Mouse (Mus musculus): ENCODE data around the gene Gm11444.

The Gm11444 gene

GRCm38 (mm10) chr11:85864363-85864762 is 14.2 kb upstream of the Gm11444 start:
- DNase-seq (ENCODE audit: extremely low spot score, low read depth, low spot score), result no peak

GRCm38 (mm10) chr11:85857997-85858698 is 8.0 kb upstream of the Gm11444 start:
- DNase-seq (ENCODE audit: extremely low spot score, low read depth, low spot score), result no peak

DNA sequence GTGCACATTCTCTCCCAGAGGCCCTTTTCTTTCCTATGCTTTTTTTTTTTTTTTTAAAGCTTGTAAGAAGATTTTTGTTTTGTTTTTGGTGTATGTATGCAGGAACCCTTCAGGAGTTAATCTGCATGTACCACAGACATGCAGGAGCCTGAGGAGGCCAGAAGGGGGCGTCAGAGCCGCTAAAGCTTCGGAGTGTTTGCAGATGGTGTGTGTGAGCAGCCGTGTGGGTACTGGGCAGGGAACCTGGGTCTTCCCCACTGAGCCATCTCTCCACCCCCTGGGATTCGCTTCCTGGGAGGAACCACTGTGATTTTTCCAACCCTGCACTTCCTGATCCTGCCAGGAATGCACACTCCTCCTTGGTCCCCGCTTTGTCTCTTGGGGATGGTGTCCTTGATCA is 625 bp upstream of the Gm11444 start:
- no peak for DNase-seq (ENCODE audit: extremely low spot score, low read depth, low spot score)

GRCm38 (mm10) chr11:85849037-85849436 is 1.1 kb downstream of the Gm11444 start:
- no peak for DNase-seq (ENCODE audit: extremely low spot score, low read depth, low spot score)

- no peak for DNase-seq (ENCODE audit: extremely low spot score, low read depth, low spot score)
Observed at GRCm38 (mm10) chr11:85846509-85846908, 3.6 kb downstream of the Gm11444 start.

DNA sequence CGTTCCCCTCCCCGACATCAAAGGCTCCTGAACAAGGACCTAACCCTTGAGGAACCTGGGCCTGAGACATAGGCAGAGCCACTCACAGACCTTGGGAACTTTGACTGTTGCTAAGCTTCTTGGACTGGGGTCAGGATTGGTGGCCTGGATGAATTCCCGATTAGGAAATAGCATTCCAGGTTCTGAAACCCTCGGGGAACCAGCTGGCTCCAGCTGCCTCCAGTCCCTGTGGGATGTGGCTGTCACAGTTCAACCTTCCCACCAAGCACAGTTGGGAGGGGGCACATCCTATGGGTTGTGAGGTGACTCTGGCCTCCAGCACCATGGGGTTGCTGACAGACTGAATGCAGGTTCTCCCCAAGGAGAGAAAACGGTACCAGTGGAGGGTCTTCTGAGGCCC is 4.2 kb downstream of the Gm11444 start:
- no peak for DNase-seq (ENCODE audit: extremely low spot score, low read depth, low spot score)

GRCm38 (mm10) chr11:85844971-85845370 is 5.2 kb downstream of the Gm11444 start:
- no peak for DNase-seq (ENCODE audit: extremely low spot score, low read depth, low spot score)

DNA sequence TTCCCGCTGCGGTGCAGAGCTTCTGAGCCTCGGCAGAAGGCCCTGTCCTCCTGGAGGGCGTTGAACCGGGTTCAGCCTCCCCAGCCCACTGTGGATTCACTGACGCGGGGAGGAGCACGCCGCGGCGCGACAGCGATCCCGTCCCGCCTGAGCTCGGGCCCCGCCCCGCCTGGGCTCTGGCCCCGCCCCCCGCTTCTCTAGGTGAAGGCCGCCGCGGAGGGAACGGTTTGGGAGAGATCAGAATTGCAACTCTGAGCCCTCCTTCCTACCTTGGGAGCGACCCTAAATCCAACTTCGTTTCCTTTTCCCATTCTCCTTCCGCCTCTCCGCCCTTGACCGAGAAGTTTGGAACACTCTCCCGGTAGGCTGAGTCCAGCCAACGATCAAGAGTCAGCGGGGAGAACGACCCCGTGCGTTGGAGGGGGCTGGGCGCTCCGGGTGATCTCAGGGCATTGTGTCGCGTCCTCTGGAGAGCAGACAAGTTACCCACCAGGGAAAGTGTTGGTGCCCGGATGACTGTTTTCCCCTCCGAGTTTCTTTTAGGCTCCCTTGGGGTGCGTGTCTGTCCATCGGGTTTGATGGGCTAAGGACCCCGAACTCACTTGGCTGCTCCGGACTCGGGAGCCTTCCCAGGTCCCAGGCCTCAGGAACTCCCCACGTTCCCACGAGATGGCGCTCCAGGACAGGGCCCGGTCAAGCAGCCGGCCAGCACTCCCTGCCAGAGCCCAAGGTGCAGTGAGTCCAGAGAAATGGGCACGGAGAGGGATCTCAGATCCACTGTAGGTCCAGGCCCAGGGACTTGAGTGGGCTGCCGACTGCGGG is 5.8 kb downstream of the Gm11444 start:
- no peak for DNase-seq (ENCODE audit: extremely low spot score, low read depth, low spot score)

- DNase-seq (ENCODE audit: extremely low spot score, low read depth, low spot score), result no peak
Observed at GRCm38 (mm10) chr11:85843347-85843692, 6.8 kb downstream of the Gm11444 start.

- no peak for DNase-seq (ENCODE audit: extremely low spot score, low read depth, low spot score)
Observed at GRCm38 (mm10) chr11:85842596-85843346, 7.4 kb downstream of the Gm11444 start.

DNA sequence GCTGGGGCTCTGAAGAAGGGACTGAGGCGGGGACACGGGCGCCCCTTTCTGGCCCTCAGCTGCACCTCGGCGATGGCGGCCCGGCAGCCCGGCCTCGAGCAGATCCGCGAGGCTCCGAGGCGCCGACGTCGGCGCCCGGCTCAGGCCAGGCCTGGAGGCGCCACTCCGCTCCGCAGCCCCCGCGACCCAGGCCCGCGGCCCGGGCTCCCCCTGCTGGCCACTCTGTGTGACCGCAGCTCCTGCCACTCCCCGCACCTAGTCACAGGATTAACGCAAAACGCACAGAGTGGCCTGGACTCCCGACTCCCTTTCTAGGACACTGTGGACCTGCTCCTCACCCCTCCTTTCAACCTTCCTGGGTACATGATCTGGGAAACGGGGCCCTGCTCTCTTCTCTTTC is 8.2 kb downstream of the Gm11444 start:
- DNase-seq (ENCODE audit: extremely low spot score, low read depth, low spot score), result no peak

GRCm38 (mm10) chr11:85841211-85841681 is 8.9 kb downstream of the Gm11444 start:
- no peak for DNase-seq (ENCODE audit: extremely low spot score, low read depth, low spot score)

GRCm38 (mm10) chr11:85840803-85841145 is 9.4 kb downstream of the Gm11444 start:
- no peak for DNase-seq (ENCODE audit: extremely low spot score, low read depth, low spot score)

DNA sequence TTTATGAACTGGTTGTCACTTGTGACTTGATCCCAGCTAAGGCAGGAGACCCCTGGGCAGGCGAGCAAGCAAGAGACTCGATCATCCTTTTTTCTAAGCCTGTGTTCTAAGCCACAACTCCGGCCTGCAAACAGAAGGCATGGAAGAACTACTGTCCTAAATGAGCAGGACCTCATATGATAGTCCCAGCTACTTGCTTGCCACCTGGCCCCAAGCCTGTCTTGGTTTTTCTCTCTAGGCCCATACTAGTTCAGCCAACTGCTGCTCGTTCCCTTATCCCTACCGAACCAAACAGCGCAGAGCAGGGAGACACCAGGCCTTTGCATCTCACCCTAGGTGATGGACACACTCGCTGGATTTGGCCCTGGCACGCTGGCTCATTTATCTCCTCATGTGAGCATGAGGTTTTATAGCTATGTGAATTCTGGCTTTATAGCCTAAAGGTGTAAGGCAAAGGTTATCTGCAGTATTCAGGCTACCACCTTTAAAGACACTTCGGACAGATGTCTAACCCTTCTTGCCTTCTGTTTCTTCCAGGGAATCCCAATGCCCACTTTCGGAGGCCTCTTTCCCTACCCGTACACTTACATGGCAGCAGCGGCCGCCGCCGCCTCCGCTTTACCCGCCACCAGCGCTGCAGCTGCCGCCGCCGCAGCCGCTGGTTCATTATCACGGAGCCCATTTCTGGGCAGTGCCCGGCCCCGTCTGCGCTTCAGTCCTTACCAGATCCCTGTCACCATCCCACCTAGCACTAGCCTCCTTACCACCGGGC is 9.9 kb downstream of the Gm11444 start:
- DNase-seq (ENCODE audit: extremely low spot score, low read depth, low spot score), result no peak

GRCm38 (mm10) chr11:85839258-85840030 is 10.7 kb downstream of the Gm11444 start:
- DNase-seq (ENCODE audit: extremely low spot score, low read depth, low spot score), result no peak

- no peak for DNase-seq (ENCODE audit: extremely low spot score, low read depth, low spot score)
Observed at GRCm38 (mm10) chr11:85838424-85839257, 11.5 kb downstream of the Gm11444 start.

DNA sequence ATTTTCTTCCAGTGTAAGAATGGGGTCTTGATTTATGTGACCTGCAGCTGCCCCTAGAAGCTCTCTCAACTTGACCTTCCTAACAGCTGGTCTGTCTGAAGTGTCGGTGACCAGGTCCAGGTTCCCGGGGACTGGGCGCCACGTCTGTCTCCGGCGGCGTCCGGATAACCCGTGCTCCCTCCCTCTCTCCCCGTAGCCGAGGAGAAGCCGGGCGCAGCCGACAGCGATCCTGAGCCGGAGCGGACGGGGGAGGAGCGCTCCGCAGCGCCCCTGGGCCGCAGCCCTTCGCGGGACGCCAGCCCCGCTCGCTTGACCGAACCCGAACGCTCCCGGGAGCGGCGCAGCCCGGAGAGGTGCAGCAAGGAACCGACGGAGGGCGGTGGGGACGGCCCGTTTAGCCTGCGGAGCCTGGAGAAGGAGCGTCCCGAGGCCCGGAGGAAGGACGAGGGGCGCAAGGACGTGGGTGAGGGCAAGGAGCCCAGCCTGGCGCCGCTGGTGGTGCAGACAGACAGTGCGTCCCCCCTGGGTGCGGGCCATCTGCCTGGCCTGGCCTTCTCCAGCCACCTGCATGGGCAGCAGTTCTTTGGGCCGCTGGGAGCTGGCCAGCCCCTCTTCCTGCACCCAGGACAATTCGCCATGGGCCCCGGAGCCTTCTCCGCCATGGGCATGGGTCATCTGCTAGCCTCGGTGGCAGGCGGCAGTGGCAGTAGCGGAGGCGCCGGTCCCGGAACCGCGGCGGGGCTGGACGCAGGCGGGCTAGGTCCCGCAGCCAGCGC is 12.3 kb downstream of the Gm11444 start:
- DNase-seq (ENCODE audit: extremely low spot score, low read depth, low spot score), result no peak

DNA sequence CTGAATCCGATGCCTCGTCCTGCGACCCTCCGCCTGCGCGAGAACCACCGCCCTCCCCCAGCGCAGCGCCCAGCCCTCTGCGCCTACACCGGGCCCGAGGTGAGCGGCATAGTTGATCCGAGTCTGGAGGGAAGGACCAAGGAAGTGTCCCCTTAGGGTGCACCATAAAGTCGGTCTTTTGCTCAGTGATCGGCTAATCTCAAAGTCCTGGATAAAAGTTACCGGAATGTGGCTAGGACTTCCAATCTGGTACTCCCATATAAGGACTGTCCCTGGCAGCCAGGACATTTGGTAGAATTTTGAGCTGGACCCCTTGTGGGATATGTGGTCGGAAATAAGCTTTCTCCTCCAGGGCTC is 12.9 kb downstream of the Gm11444 start:
- DNase-seq (ENCODE audit: extremely low spot score, low read depth, low spot score), result no peak
